ENCODE assay signal across 39 mouse cellular contexts in genomic region chr1:72722646-72723045, GRCm38 (mm10). TPM values are rescaled to one million over a fixed set of nuclear protein-coding genes. Genes with fewer than 3 reads are reported as not detected.
DNase-seq lines count a peak whose midpoint lies in the region.
"Had no signal": no experiment of that assay in that cellular context is flagged by ENCODE, and none has a peak within 500 bp of the region (broad histone marks: within the 10 kb centered on the region; RNA-seq: fewer than 3 reads in every experiment).

No protein-coding gene starts in this region.

- H3K27me3 ChIP-seq in heart, embryonic 10.5 days (ENCODE audit: insufficient read depth, poor library complexity, severe bottlenecking) = no peaks in the 10 kb centered on the region
- H3K27me3 ChIP-seq in limb, embryonic 10.5 days (ENCODE audit: low read depth, poor library complexity, severe bottlenecking) = no peaks in the 10 kb centered on the region
- H3K27me3 ChIP-seq: embryonic facial prominence, embryonic 13.5 days; forebrain, embryonic 12.5 days; heart, embryonic 12.5 days; liver, embryonic 12.5 days had no signal

- peak; percentile 59 to 64 for DNase-seq in cerebellum, postnatal 25 days
- no peak for DNase-seq in cerebellum, adult 9-10 months
- DNase-seq in heart, embryonic 10.5 days (ENCODE audit: low spot score) = peak; percentile 65
- DNase-seq in heart, postnatal 14 days = no peak
- peak; percentile 47 for DNase-seq in brain, adult 2 months (ENCODE audit: low read depth, low spot score)
- DNase-seq in limb, embryonic 10.5 days (ENCODE audit: low spot score) = no peak
- DNase-seq in spleen, adult 18-20 months = no peak
- DNase-seq: adrenal gland, adult 2 months; adrenal gland, postnatal 36 days; B cell, adult 2 months; embryo, embryonic 11 days; forebrain, postnatal 0 days; gastrocnemius, postnatal 14 days; heart, postnatal 10 days; kidney, adult 2 months; kidney, postnatal 36 days; liver, postnatal 0 days; lung, postnatal 36 days; retina, postnatal 1 day; right cerebral cortex, postnatal 14 days; thymus, postnatal 14 days had no signal

- no peaks in the 10 kb centered on the region for H3K9me3 ChIP-seq in heart, embryonic 10.5 days
- H3K9me3 ChIP-seq in limb, embryonic 10.5 days (replicated peaks) = no peaks in the 10 kb centered on the region
- H3K9me3 ChIP-seq: embryonic facial prominence, embryonic 13.5 days; forebrain, embryonic 12.5 days; heart, embryonic 12.5 days; liver, embryonic 12.5 days had no signal

- no peaks in the 10 kb centered on the region for H3K36me3 ChIP-seq in heart, embryonic 10.5 days
- H3K36me3 ChIP-seq in limb, embryonic 10.5 days = peaks cover 2% of the 10 kb centered on the region; the same call in 1 of the 2 replicates

- H3K4me1 ChIP-seq in heart, embryonic 10.5 days = peaks cover 10% of the 10 kb centered on the region; the same call in 1 of the 2 replicates
- H3K4me1 ChIP-seq in limb, embryonic 10.5 days = peaks cover 7% of the 10 kb centered on the region
- H3K4me1 ChIP-seq: embryonic facial prominence, embryonic 13.5 days; heart, embryonic 12.5 days had no signal

- H3K4me3 ChIP-seq in heart, embryonic 10.5 days = no peak overlapping the region
- H3K4me3 ChIP-seq in limb, embryonic 10.5 days = no peak overlapping the region
- H3K4me3 ChIP-seq: embryonic facial prominence, embryonic 13.5 days; forebrain, embryonic 12.5 days; heart, embryonic 12.5 days; layer of hippocampus, adult 2 months; left cerebral cortex, adult 2 months; liver, embryonic 12.5 days had no signal

- H3K27ac ChIP-seq in heart, embryonic 10.5 days = 0 out of 2 replicates have a peak overlapping the region, but pooled peaks have one; percentile 36
- H3K27ac ChIP-seq in limb, embryonic 10.5 days = 0 out of 2 replicates have a peak overlapping the region, but pooled peaks have one; percentile 25
- H3K27ac ChIP-seq: embryonic facial prominence, embryonic 13.5 days; forebrain, embryonic 12.5 days; layer of hippocampus, adult 2 months; left cerebral cortex, adult 2 months; liver, embryonic 12.5 days had no signal

- intact Hi-C loops in heart, postnatal 14 days (cut with DNase I) = no loop called here

- WGBS in heart, embryonic 10.5 days = 33% methylated on average over 8 of the region's 8 CpGs
- WGBS in limb, embryonic 10.5 days = 49% methylated on average over 8 of the region's 8 CpGs

RNA-seq across cellular contexts. Expression of gene Rpl37a, which starts 11.6 kb away (rescaled TPM):
- polyA plus RNA-seq in heart, embryonic 10.5 days (2016; fragmentation: Nextera tagmentation; extraction: Ambion mirVana) = 999 and 1,018 TPM in 2 replicates
- 100 to 1,000 TPM; 632 to 681 TPM for total RNA-seq in heart, postnatal 14 days (2021)
- 1,350 and 1,492 TPM in 2 replicates for polyA plus RNA-seq in limb, embryonic 10.5 days (2016; fragmentation: Nextera tagmentation; extraction: Ambion mirVana)

RNA-seq across cellular contexts. Expression of gene Ankar, which starts 22.3 kb away (rescaled TPM):
- polyA plus RNA-seq in heart, embryonic 10.5 days (2016; fragmentation: Nextera tagmentation; extraction: Ambion mirVana) = not detected in 2 replicates
- total RNA-seq in heart, postnatal 14 days (2021) = not detected
- polyA plus RNA-seq in limb, embryonic 10.5 days (2016; fragmentation: Nextera tagmentation; extraction: Ambion mirVana) = not detected in 2 replicates
- total RNA-seq: adrenal gland, adult 2 months; adrenal gland, postnatal 36 days; forebrain, postnatal 0 days; gastrocnemius, postnatal 14 days; granulocyte monocyte progenitor cell, adult 5-6 weeks; heart, postnatal 10 days; layer of hippocampus, adult 2 months; layer of hippocampus, postnatal 14 days; left cerebral cortex, adult 2 months; left cerebral cortex, postnatal 25 days; megakaryocyte, adult 5-6 weeks had no signal
- polyA plus RNA-seq: activated CD4-positive, CD25-positive, alpha-beta regulatory T cell, adult 4 months; adrenal gland, adult 2 months; embryonic facial prominence, embryonic 13.5 days; forebrain, embryonic 12.5 days; forebrain, postnatal 0 days; heart, embryonic 12.5 days; hindbrain, embryonic 16.5 days; intestine, embryonic 14.5 days; kidney, adult 2 months; limb, embryonic 14.5 days; liver, embryonic 12.5 days; liver, postnatal 0 days; lung, embryonic 16.5 days; midbrain, embryonic 11.5 days; neural tube, embryonic 14.5 days; stomach, embryonic 16.5 days had no signal

Comparison
In these comparisons a context has a peak if more than half of its experiments do, and no peak if none do; other contexts are left out.
1. DNase-seq: peak in cerebellum, postnatal 25 days (2 of 2), heart, embryonic 10.5 days (single experiment) and brain, adult 2 months (single experiment); none in cerebellum, adult 9-10 months (single experiment), heart, postnatal 14 days (0 of 2), limb, embryonic 10.5 days (single experiment) and spleen, adult 18-20 months (0 of 2).